16 mouse cellular contexts compared by ENCODE assay signal in genomic region chr9:67347184-67347583, GRCm38 (mm10).
"Had no signal": no experiment of that assay in that cellular context is flagged by ENCODE, and none has a peak within 500 bp of the region (broad histone marks: within the 10 kb centered on the region; RNA-seq: fewer than 3 reads in every experiment).

No protein-coding gene starts in this region.

- H3K4me2 ChIP-seq: lung, embryonic 15.5 days; midbrain, embryonic 11.5 days; midbrain, embryonic 13.5 days; midbrain, embryonic 15.5 days; neural tube, embryonic 12.5 days; stomach, embryonic 15.5 days had no signal

- H3K36me3 ChIP-seq: lung, embryonic 15.5 days; midbrain, embryonic 15.5 days; neural tube, embryonic 12.5 days had no signal

- H3K4me3 ChIP-seq: lung, embryonic 15.5 days; megakaryocyte, embryonic 14.5 days; midbrain, embryonic 13.5 days; midbrain, embryonic 15.5 days; neural tube, embryonic 12.5 days; stomach, embryonic 15.5 days had no signal

- H3K4me1 ChIP-seq: lung, embryonic 15.5 days; megakaryocyte, embryonic 14.5 days; midbrain, embryonic 13.5 days; midbrain, embryonic 15.5 days; neural tube, embryonic 12.5 days; stomach, embryonic 15.5 days had no signal

- H3K9me3 ChIP-seq: lung, embryonic 15.5 days; midbrain, embryonic 13.5 days; midbrain, embryonic 15.5 days; neural tube, embryonic 12.5 days; stomach, embryonic 15.5 days had no signal

- DNase-seq: lung, adult 2 months; lung, postnatal 14 days; lung, postnatal 36 days; right cerebral cortex, postnatal 14 days; thymus, postnatal 14 days; thymus, postnatal 36 days had no signal

- H3K27ac ChIP-seq: lung, embryonic 15.5 days; macrophage; midbrain, embryonic 13.5 days; midbrain, embryonic 15.5 days; neural tube, embryonic 12.5 days; stomach, embryonic 15.5 days; stomach, postnatal 0 days had no signal

- H3K9ac ChIP-seq: lung, embryonic 15.5 days; midbrain, embryonic 13.5 days; midbrain, embryonic 15.5 days; neural tube, embryonic 12.5 days; stomach, embryonic 15.5 days had no signal

- H3K27me3 ChIP-seq: midbrain, embryonic 13.5 days; midbrain, embryonic 15.5 days; neural tube, embryonic 12.5 days; stomach, embryonic 15.5 days had no signal

- ATAC-seq: lung, postnatal 0 days; midbrain, embryonic 13.5 days; midbrain, embryonic 15.5 days had no signal
